Mouse (Mus musculus): ENCODE measurements at regions not wholly inside any gene's neighbourhood (a gene's known extent, or its start where the extent isn't known, plus 50 kb on each side); places are given as distances from the start of the nearest gene placed in this dataset.

DNA sequence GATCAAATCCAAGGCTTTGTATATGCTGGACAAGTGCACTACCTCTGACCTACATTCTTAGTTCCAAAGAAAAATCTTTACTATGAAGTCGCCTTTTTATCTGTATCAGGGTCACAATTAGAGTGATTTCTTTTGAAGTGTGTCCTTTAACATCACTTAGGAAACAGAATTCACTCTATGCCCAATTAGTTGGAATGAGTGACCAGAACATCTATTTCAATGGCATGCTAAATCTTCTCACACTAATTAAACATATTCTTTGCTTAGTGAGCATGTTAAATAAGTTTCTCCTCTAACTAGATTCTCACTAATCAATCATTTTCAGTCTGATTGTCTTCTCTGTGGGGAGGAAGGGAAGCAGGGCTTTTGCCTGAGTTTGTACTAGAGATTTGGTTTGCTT is 84.9 kb downstream of the Arl6ip6 start:
- Histone ChIP-seq H3K4me3 (ENCODE audit: low read depth, low read length) (no peak overlapping the region), H3K36me3 (ENCODE audit: control insufficient read depth, insufficient read depth, low read length, poor library complexity, severe bottlenecking) (no peaks in the 10 kb centered on the region), H3K27me3 (ENCODE audit: control insufficient read depth, insufficient read depth, low read length, poor library complexity, severe bottlenecking) (no peaks in the 10 kb centered on the region), H3K9ac (ENCODE audit: low read depth, poor library complexity, severe bottlenecking) (no peak overlapping the region), H3K27ac (ENCODE audit: insufficient read depth, low read length) (no peak overlapping the region), H3K9me3 (replicated peaks; ENCODE audit: control insufficient read depth, insufficient read depth, low read length, poor library complexity, severe bottlenecking) (no peaks in the 10 kb centered on the region), H3K4me1 (ENCODE audit: control insufficient read depth, insufficient read depth, low read length) (no peaks in the 10 kb centered on the region)
- TF ChIP-seq CTCF (IDR thresholded peaks at IDR 0.05; ENCODE audit: low read depth, low read length) (no peak), EP300 (IDR thresholded peaks at IDR 0.05; ENCODE audit: insufficient read depth, low read depth, low read length) (no peak), POLR2A (IDR thresholded peaks at IDR 0.05; ENCODE audit: insufficient read depth, low read length) (no peak)

DNA sequence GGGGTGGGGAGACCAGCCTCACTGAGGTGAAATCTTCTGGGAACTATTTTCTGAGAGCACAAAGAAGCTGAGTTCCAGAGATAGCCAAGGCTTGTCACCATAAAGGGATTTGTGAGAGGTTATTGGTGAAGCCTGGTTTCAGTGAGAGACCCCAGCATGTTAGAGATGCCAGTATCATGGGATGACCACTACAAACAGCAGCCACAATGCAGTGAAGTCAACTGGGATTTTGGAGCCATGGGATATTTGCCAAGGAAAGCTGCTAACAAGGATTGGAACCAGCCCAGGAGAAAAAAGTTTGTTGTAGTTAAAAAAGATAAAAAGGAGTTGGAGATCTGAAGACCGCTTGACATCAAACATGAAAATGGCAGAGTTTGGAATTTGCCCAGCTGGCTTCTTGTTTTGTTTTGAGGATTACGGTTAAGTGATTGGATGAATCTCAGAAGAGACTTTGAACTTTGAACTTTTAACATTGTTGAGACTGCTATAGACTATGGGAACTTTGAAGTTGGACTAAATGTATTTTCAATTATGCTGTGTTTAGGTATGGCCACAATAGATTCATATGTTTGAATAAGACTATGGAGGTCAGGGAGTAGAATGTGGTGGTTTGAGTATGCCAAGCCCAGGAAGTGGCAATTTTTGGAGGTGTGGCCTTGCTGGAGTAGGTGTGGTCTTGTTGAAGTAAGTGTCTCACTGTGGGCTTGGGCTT is 110.3 kb downstream of the Arl6ip6 start:
- TF ChIP-seq EP300 (IDR thresholded peaks at IDR 0.05; ENCODE audit: insufficient read depth, low read depth, low read length) (no peak), CTCF (IDR thresholded peaks at IDR 0.05; ENCODE audit: low read depth, low read length) (no peak), POLR2A (IDR thresholded peaks at IDR 0.05; ENCODE audit: insufficient read depth, low read length) (no peak)
- no peaks in the 10 kb centered on the region for H3K9me3 ChIP-seq (replicated peaks; ENCODE audit: control insufficient read depth, insufficient read depth, low read length, poor library complexity, severe bottlenecking)
- no peaks in the 10 kb centered on the region for H3K36me3 ChIP-seq (ENCODE audit: control insufficient read depth, insufficient read depth, low read length, poor library complexity, severe bottlenecking)
- H3K4me3 ChIP-seq (ENCODE audit: low read depth, low read length): no peak overlapping the region
- H3K4me1 ChIP-seq (ENCODE audit: control insufficient read depth, insufficient read depth, low read length): no peaks in the 10 kb centered on the region
- H3K27me3 ChIP-seq (ENCODE audit: control insufficient read depth, insufficient read depth, low read length, poor library complexity, severe bottlenecking): no peaks in the 10 kb centered on the region
- no peak overlapping the region for H3K9ac ChIP-seq (ENCODE audit: low read depth, poor library complexity, severe bottlenecking)
- H3K27ac ChIP-seq (ENCODE audit: insufficient read depth, low read length): no peak overlapping the region

DNA sequence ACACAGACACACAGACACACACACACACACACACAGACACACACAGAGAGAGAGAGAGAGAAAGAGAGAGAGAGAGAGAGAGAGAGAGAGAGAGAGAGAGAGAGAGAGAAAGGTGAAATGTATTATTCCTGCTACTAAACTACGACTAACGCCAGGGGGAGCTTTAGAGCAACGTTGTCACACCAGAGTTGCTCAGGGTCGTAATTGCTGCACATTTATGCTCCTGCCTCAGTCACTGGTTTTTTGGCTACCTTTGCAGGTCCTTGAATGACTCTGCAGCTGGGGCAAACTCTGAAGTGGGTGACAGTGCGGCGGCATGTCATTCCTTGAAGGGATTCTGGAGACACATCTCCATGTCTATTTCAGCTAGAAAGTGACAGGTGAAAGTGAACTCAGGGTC is 139.2 kb downstream of the Arl6ip6 start:
- Histone ChIP-seq H3K9ac (ENCODE audit: low read depth, poor library complexity, severe bottlenecking) (no peak overlapping the region), H3K36me3 (ENCODE audit: control insufficient read depth, insufficient read depth, low read length, poor library complexity, severe bottlenecking) (no peaks in the 10 kb centered on the region), H3K4me3 (ENCODE audit: low read depth, low read length) (no peak overlapping the region), H3K27me3 (ENCODE audit: control insufficient read depth, insufficient read depth, low read length, poor library complexity, severe bottlenecking) (no peaks in the 10 kb centered on the region), H3K9me3 (replicated peaks; ENCODE audit: control insufficient read depth, insufficient read depth, low read length, poor library complexity, severe bottlenecking) (peaks cover 4% of the 10 kb centered on the region; the same call in 1 of the 2 replicates), H3K27ac (ENCODE audit: insufficient read depth, low read length) (no peak overlapping the region), H3K4me1 (ENCODE audit: control insufficient read depth, insufficient read depth, low read length) (peaks cover 1% of the 10 kb centered on the region)
- peak; percentile 49 for TF ChIP-seq CTCF (IDR thresholded peaks at IDR 0.05; ENCODE audit: low read depth, low read length)
- TF ChIP-seq POLR2A (IDR thresholded peaks at IDR 0.05; ENCODE audit: insufficient read depth, low read length): no peak

DNA sequence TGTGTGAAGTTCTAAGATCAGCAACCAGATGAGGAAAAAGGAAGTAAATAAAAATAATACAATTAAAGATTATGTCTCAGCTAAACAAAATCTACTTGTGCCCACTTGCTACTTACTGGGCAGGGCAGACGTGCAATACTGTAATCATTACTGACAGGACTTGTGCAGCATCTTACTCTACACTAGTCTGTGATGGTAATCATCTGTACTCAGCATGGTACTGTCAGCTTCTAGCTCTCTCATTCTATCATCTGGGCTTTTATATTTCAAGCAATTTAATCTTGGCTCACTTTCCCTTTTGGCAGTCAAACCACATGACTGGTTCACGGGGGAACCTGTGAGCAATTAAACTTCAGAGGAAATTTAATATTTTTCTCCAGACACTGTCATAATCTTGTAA is 167.5 kb downstream of the Arl6ip6 start:
- TF ChIP-seq CTCF (IDR thresholded peaks at IDR 0.05; ENCODE audit: low read depth, low read length): no peak
- no peak for TF ChIP-seq POLR2A (IDR thresholded peaks at IDR 0.05; ENCODE audit: insufficient read depth, low read length)
- TF ChIP-seq EP300 (IDR thresholded peaks at IDR 0.05; ENCODE audit: insufficient read depth, low read depth, low read length): no peak
- Histone ChIP-seq H3K4me3 (ENCODE audit: low read depth, low read length) (no peak overlapping the region), H3K27me3 (ENCODE audit: control insufficient read depth, insufficient read depth, low read length, poor library complexity, severe bottlenecking) (no peaks in the 10 kb centered on the region; the same call in 1 of the 2 replicates), H3K27ac (ENCODE audit: insufficient read depth, low read length) (no peak overlapping the region), H3K9me3 (replicated peaks; ENCODE audit: control insufficient read depth, insufficient read depth, low read length, poor library complexity, severe bottlenecking) (no peaks in the 10 kb centered on the region), H3K4me1 (ENCODE audit: control insufficient read depth, insufficient read depth, low read length) (no peaks in the 10 kb centered on the region), H3K9ac (ENCODE audit: low read depth, poor library complexity, severe bottlenecking) (no peak overlapping the region), H3K36me3 (ENCODE audit: control insufficient read depth, insufficient read depth, low read length, poor library complexity, severe bottlenecking) (no peaks in the 10 kb centered on the region)

DNA sequence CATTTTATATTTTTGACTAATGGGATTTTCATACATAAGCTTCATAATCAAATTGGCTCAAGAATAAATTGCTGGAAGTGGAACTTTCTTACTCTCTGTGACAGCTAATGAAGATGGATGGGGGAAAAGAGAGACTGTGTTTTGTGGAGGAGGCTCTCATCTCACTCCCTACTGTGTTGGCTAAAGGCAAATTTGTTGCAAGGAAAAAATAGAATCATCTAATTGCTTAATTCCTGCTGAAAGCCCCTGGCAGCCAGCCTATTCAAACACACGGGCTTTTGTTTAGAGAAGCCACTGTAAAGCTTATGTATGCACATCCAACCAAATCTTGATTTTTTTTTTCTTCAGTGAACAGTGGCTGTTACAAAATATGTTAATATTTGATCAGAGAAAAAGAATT is 190.8 kb downstream of the Arl6ip6 start:
- H3K9me3 ChIP-seq (replicated peaks; ENCODE audit: control insufficient read depth, insufficient read depth, low read length, poor library complexity, severe bottlenecking): no peaks in the 10 kb centered on the region
- no peaks in the 10 kb centered on the region for H3K36me3 ChIP-seq (ENCODE audit: control insufficient read depth, insufficient read depth, low read length, poor library complexity, severe bottlenecking)
- H3K27ac ChIP-seq (ENCODE audit: insufficient read depth, low read length): no peak overlapping the region
- no peaks in the 10 kb centered on the region for H3K27me3 ChIP-seq (ENCODE audit: control insufficient read depth, insufficient read depth, low read length, poor library complexity, severe bottlenecking)
- H3K4me1 ChIP-seq (ENCODE audit: control insufficient read depth, insufficient read depth, low read length): no peaks in the 10 kb centered on the region
- H3K4me3 ChIP-seq (ENCODE audit: low read depth, low read length): no peak overlapping the region
- H3K9ac ChIP-seq (ENCODE audit: low read depth, poor library complexity, severe bottlenecking): no peak overlapping the region
- TF ChIP-seq EP300 (IDR thresholded peaks at IDR 0.05; ENCODE audit: insufficient read depth, low read depth, low read length): no peak
- TF ChIP-seq POLR2A (IDR thresholded peaks at IDR 0.05; ENCODE audit: insufficient read depth, low read length): no peak
- no peak for TF ChIP-seq CTCF (IDR thresholded peaks at IDR 0.05; ENCODE audit: low read depth, low read length)

DNA sequence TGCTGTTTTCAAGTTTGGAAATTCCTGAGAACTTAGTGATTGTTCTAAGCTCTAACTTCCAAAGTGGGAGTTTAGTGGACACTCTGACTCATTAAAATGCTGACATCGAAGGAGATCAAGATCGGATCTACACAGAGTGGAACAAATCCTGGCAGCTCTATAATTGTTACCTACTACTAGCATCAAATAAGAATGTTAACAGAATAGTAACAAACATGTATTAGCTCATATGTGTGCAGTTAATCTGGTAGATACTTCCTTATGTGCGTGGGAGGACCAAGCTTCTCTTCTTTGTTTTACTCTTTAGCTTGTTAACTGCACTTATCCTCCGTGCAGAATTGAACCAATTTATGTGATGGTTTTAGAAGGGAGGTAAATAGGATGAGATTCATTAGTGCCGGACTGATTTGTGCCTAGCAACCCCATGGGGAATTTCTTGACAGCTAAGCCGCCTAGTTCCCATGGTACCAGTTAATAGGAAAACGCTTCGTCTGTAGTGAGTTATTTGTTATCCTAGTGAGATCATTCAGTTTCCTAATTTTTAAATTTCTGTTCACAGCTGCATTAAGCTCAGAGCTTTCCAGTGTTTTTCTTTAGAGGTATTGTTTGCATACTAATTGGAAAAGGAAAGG is 193.1 kb downstream of the Arl6ip6 start:
- H3K27me3 ChIP-seq (ENCODE audit: control insufficient read depth, insufficient read depth, low read length, poor library complexity, severe bottlenecking): no peaks in the 10 kb centered on the region
- no peak overlapping the region for H3K9ac ChIP-seq (ENCODE audit: low read depth, poor library complexity, severe bottlenecking)
- no peaks in the 10 kb centered on the region for H3K9me3 ChIP-seq (replicated peaks; ENCODE audit: control insufficient read depth, insufficient read depth, low read length, poor library complexity, severe bottlenecking)
- no peak overlapping the region for H3K27ac ChIP-seq (ENCODE audit: insufficient read depth, low read length)
- no peak overlapping the region for H3K4me3 ChIP-seq (ENCODE audit: low read depth, low read length)
- no peaks in the 10 kb centered on the region for H3K4me1 ChIP-seq (ENCODE audit: control insufficient read depth, insufficient read depth, low read length)
- TF ChIP-seq POLR2A (IDR thresholded peaks at IDR 0.05; ENCODE audit: insufficient read depth, low read length) (no peak), CTCF (IDR thresholded peaks at IDR 0.05; ENCODE audit: low read depth, low read length) (no peak), EP300 (IDR thresholded peaks at IDR 0.05; ENCODE audit: insufficient read depth, low read depth, low read length) (no peak)
- no peaks in the 10 kb centered on the region for H3K36me3 ChIP-seq (ENCODE audit: control insufficient read depth, insufficient read depth, low read length, poor library complexity, severe bottlenecking)

Measured in ES-Bruce4 (cell line).